Mouse (Mus musculus) thymus, postnatal 25 days (tissue): Measurements from ENCODE around the gene Spo11.

Experiments
- DNase-seq: peaks from one replicate; pipeline ENCODE4 v3.0.0; 2022

The Spo11 gene

GRCm38 (mm10) chr2:173011440-173011839 is 33.9 kb downstream of the Spo11 start:
- DNase-seq, result no peak

GRCm38 (mm10) chr2:173014741-173015287 is 37.3 kb downstream of the Spo11 start:
- DNase-seq, result no peak

- DNase-seq, result peak; percentile 52
Measured at GRCm38 (mm10) chr2:173017940-173018339, 40.4 kb downstream of the Spo11 start.

GRCm38 (mm10) chr2:173018618-173019017 is 41.1 kb downstream of the Spo11 start:
- peak; percentile 14 for DNase-seq

- DNase-seq, result peak; percentile 60
Measured at GRCm38 (mm10) chr2:173019322-173019721, 41.8 kb downstream of the Spo11 start.

- DNase-seq, result peak; percentile 97
Measured at GRCm38 (mm10) chr2:173019790-173020189, 42.3 kb downstream of the Spo11 start.

GRCm38 (mm10) chr2:173020430-173020829 is 42.9 kb downstream of the Spo11 start, which contains the start of gene Rbm38:
TSS of gene Rbm38 (plus strand) at chr2:173020498.
- DNase-seq, result no peak

GRCm38 (mm10) chr2:173021633-173022055 is 44.1 kb downstream of the Spo11 start:
- DNase-seq, result peak; percentile 97

- DNase-seq, result peak; percentile 75
Measured at GRCm38 (mm10) chr2:173022056-173022681, 44.7 kb downstream of the Spo11 start.

- peak; percentile 36 for DNase-seq
Measured at GRCm38 (mm10) chr2:173022813-173023212, 45.3 kb downstream of the Spo11 start.

GRCm38 (mm10) chr2:173023371-173023851 is 45.9 kb downstream of the Spo11 start:
- DNase-seq, result peak; percentile 53

- no peak for DNase-seq
Measured at GRCm38 (mm10) chr2:173023966-173024365, 46.5 kb downstream of the Spo11 start.

GRCm38 (mm10) chr2:173024392-173024791 is 46.9 kb downstream of the Spo11 start:
- DNase-seq, result no peak

GRCm38 (mm10) chr2:173024938-173025337 is 47.4 kb downstream of the Spo11 start:
- no peak for DNase-seq

- peak; percentile 16 for DNase-seq
Measured at GRCm38 (mm10) chr2:173026286-173026685, 48.8 kb downstream of the Spo11 start.

- peak; percentile 85 for DNase-seq
Measured at GRCm38 (mm10) chr2:173026688-173027131, 49.2 kb downstream of the Spo11 start.

GRCm38 (mm10) chr2:173027169-173027823 is 49.8 kb downstream of the Spo11 start:
- DNase-seq, result peak; percentile 22

GRCm38 (mm10) chr2:173027824-173028495 is 50.5 kb downstream of the Spo11 start:
- no peak for DNase-seq

GRCm38 (mm10) chr2:173028508-173029031 is 51.1 kb downstream of the Spo11 start:
- no peak for DNase-seq

- no peak for DNase-seq
Measured at GRCm38 (mm10) chr2:173030591-173031338, 53.3 kb downstream of the Spo11 start.

GRCm38 (mm10) chr2:173033531-173033930 is 56.0 kb downstream of the Spo11 start:
- DNase-seq, result peak; percentile 54

GRCm38 (mm10) chr2:173034998-173035397 is 57.5 kb downstream of the Spo11 start:
- DNase-seq, result no peak
